Mouse (Mus musculus) CH12F3 (cell line): ENCODE measurements around the gene Mdga1.

Source experiments
- in situ Hi-C: fragments of 300-500 bp; cut with MboI; formaldehyde crosslinking; loops from 2 replicates; pipeline ENCODE4 v1.14.3; 2020; ENCODE audit warnings: low sequenced_read_pairs

Gene Mdga1

DNA sequence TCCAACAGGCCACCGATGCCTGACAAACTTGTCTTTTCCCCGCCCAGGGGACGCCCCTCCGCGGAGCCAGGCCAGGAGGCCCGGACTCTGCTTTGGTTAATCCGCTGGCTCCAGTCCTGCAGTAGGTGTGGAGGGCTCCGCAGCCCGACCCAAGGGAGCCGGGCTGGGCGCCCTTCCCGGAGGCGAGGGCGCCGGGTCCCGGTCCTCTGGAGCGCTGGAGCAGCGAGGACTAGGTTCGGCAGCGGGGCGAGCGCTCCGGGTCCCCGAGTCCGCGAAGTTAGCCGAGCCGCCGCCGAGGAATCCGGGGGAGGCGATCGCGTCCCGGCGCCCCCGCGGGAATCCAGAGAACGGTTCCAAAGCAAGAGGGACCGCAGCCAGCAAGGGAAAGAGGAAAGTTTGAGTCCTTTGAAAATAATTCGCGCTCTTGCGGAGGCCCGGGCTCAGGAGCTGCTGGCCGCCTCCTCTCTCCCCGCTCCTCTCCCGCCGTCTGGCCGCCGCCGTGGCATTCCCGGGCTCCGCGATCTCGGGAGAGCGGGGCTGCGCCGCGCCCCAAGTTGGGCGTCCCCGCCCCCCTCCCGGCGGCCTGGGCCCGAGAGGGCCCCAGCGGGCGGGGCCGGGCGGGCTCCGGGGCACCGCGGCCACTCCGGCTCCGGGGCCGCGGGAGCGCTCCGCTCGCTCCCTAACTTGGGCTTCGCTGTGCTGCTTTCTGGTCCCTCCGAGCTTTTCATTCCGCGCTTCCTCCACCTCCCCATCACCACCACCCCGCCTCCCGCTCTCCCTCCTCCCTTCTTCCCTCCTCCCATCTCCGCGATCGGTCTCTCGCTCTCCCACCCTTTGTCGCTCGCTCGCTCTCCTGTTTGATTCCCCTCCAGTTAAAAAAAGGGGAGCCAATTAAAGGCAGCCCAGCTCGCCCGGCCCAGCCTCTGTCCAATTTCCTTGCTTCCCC lies 81.7 kb downstream of the Mdga1 start:
- in situ Hi-C loops, result no loop called here

DNA sequence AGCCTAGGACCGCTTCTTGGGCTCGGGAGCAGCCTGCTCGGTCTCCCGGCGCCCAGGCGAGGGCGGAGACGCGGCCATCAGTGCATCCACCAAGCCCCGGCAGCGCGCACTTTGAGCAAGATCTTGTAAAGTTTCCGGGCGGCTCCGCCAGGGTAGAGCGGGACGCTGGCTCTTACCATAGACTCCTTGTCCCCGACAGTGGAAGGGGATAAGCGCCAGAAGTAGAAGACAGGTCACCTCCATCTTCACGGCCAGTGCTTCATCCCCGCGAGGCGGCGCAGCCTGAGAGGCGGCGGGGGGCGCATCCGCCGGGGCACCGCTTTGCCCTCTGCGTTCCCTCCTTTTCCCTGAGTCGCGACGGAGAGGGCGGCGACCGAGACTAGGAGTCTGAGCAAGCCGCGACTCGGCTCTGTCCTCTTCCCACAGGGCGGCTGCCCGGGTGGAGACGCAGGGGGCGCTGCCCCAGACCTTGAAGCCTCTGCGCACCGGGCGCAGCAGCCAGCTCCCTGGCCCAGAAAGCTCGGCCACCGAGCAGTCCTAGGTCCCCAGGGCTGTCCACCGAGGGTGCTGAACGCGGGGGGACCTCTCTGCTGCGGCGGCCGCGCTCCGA lies 82.5 kb downstream of the Mdga1 start:
- in situ Hi-C loops, result no loop called here

DNA sequence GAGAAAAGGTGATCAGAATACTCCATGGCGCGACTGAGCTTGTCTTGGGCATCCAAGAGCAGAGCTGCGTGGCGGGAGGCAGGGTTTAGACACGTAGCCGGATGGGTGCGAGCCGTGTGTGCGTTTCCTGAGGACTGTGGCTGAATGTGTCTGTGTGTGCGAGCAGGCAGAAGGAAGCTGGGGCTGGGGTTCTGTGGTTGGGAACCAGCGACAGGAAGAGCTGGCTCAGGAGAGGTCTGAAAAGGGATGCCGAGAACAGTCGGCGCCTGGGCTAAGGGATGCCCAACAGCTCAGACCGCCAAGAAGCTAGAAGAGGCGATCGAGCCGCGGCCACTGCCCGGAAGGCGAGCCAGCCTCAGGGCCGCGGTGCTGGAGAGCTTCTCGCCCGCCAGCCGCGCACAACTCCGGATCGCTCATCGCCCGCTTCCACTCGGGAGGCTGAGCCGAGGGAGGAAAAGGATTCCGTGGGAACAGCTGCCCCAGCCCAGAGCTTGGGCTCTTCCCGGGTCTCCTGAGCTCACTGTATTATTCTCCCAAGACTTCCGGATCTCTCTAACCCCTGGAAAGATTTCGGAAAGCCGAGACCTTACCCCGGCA lies 83.1 kb downstream of the Mdga1 start:
- in situ Hi-C loops, result no loop called here

DNA sequence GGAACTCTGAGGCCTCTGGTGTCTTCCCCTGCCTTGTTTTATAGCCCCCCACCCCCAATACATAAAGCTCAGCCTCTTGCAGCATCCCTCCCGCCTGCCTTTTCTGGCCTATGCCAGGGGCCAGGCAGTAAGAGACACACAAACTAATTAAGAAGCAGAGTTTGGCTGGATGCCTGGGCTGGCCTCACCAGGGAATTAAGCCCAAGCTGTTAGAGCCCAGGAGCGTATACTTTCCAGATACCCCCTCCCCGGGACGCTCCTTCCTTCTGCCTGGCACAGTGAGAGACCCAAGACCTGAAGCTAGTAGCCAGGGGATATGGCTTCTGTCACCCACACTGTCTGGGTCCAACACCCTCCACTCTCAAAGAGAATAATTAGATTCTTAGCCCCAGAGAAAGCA lies 83.8 kb downstream of the Mdga1 start:
- in situ Hi-C loops, result no loop called here

DNA sequence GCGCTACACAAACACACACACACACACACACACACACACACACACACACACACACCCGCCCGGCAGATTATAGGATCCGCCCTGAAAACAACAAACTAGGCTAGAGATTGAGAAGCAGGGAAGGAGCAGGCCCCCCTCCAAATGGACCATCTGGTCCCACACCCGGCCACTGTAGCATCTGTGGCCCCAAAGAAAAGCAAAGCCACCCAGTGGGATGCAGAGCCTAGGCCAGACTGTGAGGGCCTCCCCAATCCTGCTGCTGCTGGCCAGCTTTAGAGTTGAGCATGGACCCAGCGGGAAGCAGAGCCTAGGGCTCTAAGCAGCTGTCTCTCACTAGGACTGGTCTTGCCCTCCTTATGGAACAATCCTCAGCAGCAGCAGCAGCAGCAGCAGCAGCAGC lies 85.3 kb downstream of the Mdga1 start:
- in situ Hi-C loops, result no loop called here

DNA sequence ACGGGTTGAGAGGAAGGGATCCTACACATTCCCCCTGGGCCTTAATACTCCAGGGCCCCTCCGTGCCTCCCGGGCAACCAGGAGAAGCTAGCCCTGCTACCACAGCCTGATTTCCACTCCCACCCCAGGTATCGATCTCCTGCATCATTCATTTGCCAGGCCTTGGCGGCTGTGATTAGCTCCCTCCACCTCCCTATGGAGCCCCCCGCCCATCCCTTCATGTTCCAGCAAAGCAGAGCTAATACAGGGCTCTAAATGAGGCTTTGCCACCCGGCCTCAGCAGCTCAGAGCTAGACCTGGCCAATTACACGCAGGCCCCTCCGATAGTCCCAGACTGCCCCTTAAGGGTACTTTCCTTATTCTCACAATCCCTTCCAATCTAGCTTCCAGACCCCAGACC lies 86.5 kb downstream of the Mdga1 start:
- in situ Hi-C loops, result no loop called here

DNA sequence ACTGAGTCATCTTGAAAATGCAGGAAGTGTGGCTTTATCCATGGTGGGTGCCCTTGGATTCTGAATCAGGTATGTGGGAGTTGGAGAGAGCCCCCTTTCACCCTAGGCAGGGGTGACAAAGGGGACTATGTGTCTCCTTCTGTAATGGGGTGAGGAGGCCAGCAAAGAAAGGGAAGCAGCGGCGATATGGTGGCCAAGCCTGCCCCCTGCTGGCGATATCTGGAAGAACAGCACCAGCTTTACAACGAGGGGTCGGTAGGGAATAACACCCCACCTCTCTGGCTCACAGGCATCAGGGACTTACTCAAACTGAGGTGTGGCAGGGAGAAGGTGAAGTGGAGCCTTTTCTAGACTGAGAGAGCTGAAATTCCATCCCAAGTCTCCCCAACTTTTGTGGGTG lies 87.0 kb downstream of the Mdga1 start:
- in situ Hi-C loops, result no loop called here

DNA sequence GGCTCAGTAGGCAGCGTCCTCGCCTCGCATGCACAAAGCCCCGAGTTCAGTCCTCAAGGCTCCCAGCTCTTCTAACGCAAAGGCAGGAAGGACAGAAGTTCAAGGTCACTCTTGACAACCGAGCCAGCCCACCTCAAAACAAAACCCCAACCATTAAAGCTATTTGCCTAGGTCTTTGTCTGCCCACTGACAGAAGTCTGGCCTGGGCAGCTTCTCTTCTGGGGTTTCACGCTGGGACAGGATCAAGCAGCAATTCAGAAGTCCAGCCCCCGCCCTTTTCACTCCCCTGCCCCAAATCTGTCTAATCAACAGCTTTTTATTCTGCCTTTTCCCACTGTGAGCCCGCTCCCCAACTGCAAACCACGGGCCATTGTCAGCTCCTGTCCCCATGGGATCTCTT lies 89.6 kb downstream of the Mdga1 start:
- in situ Hi-C loops, result no loop called here

DNA sequence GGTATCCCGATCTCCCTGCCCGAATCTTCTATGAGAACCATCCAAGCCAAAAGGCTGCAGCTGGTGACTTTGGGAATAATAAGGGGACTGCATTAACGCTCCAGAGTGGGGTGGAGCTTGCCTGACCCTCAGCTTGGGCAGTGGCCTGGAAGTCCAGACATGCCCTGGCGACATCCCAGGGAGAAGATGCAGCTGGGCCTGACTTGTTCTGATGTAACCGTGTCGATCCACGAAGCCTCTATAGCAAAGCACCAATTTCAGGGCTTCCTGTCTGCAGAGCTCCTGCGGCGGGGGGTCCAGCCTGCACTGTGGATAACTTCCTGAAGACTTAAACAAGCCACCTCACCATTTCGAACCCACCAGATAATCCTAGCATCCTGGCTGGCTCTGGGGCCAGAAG lies 90.9 kb downstream of the Mdga1 start:
- in situ Hi-C loops, result no loop called here

DNA sequence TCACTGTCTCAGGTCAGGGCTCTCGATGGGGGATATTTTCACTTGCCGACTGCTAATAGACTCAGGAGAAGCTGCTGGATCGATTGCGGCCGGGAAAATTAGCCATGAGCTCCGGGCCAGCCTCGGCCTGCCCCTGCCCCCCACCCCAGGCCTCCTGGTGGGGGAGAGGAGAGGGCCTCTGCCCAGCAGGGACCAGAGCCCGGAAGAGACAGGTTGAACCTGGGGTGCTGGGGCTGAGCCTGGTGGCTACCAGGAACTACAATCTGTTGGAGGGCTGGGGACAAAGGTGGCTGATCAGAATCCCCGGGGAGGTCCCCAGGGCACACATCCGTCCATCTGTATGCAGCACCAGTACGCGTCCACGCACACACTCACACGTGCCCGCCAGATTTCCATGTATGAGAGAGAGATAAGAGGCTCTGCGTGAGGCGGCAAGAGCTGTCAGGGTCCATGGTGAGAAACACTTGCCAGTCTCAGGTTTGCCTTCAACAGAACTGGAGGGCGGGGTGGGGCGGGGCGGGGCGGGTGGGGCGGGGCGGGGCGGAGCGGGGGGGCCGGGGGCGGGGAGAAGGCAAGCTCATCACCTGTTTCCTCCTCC lies 95.7 kb downstream of the Mdga1 start:
- in situ Hi-C loops, result no loop called here

DNA sequence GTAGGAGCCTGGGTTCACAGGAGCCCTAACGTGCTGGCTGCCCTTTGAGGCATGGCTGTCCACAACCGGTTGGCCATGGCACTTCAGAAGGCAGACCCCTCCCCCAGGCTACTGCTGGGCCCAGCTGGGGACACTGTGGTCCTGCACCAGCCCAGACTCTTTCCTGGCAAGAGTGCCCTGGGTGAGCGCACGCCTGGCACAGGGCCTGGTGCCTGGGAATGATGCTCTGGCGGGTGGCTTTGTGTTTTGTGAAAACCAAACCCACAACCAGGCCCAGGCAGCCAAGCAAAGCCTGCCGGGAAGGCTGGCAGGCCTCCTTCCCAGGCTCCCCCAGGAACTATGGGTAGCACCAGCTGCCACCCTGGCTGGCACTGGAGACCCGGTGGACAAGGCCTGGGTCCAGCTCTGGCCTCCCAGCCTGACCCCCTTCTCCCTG lies 96.3 kb downstream of the Mdga1 start:
- in situ Hi-C loops, result no loop called here

DNA sequence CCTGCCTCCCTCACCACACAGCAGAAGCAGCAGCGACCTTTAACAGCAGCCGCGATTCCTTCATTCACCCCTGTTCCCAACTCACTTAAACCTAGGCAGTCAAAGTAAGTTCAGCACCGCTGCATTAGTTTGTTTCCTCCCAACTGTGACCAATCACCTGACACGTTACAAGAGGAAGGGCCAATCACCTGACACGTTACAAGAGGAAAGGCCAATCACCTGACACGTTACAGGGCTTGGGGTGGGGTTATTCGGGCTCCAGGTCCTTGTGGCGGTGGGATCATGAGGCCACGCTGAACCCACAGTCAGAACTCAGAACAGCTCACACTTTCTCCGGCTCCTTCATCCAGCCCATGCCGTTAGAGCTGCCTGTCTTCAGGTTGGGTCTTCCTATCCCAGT lies 99.6 kb downstream of the Mdga1 start:
- in situ Hi-C loops, result no loop called here

DNA sequence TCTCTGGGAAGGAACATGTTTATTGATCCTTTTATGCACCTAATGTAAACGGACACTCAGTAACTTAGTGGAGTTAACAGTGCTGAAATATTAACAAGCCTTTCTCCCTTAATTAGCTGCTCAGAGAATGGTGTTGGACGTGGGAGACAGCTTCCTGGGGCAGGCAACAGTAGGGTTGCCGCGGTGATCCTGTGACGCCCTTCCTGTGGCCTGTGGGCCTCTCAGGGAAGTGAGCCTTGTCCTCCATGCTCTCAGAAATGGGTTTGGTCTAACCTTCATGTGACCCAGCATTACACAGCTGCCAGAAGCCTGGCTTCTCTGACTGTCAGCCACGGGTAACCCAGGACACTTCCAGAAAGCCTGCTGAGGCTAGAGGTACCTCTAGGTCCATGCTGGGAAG lies 104.0 kb downstream of the Mdga1 start:
- in situ Hi-C loops, result no loop called here

DNA sequence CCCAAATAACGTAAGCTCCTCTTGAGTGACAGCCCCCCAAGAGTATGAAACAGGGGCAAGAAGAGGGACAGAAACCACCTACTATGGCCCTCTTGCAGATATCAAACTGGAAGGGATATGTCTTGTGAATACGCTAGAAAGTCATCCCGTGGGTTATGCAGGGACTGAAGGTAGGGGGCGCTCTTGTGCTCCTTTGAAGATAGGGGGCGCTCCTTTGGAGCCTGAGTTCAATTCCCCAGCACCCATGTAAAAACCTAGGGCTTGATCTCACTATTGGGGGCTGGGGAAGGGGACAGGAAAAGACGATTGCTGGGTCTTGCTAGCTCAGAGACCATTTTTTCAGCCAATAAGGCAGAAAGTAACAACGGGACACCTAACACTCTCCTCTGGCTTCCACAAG lies 105.4 kb downstream of the Mdga1 start:
- in situ Hi-C loops, result no loop called here

DNA sequence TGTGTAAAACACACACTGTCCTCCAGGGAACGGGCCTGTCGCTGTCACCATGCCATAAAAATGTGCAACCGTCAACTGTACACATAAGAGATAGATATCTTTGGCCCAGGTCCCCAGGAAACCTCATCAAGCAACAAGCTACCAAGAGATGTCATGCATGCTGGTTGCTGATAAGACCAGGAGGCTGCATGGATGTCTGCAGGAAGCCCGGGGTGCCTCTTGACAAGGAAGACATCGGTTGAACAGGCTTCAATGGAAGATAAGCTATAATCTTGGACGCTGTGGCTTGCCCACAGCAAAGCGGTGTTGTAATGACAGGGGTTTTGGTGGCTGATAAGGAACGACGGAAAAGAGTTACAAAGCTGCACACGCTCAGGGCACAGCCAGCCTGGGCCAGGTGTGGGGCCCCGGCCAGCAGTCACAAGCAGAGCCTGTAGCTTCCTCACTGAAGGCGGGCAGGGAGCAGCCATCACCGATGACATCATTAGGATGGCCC lies 110.1 kb downstream of the Mdga1 start:
- in situ Hi-C loops, result no loop called here

DNA sequence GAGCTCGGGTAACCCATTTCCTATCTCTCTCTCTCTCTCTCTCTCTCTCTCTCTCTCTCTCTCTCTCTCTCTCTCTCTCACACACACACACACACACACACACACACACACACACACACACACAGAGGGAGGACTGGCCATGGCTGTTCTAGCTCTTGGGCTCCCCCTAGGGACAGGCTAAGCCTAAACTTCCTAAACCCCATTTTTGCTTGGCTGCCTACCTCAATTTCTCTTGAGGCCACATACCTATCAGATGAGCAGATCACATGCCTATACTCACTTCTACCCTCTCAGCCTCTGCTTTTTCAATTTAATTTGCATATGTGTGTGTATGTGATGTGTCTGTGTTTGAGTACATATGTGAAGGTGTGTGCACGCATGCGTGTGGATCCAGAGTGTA lies 111.1 kb downstream of the Mdga1 start:
- in situ Hi-C loops, result no loop called here

DNA sequence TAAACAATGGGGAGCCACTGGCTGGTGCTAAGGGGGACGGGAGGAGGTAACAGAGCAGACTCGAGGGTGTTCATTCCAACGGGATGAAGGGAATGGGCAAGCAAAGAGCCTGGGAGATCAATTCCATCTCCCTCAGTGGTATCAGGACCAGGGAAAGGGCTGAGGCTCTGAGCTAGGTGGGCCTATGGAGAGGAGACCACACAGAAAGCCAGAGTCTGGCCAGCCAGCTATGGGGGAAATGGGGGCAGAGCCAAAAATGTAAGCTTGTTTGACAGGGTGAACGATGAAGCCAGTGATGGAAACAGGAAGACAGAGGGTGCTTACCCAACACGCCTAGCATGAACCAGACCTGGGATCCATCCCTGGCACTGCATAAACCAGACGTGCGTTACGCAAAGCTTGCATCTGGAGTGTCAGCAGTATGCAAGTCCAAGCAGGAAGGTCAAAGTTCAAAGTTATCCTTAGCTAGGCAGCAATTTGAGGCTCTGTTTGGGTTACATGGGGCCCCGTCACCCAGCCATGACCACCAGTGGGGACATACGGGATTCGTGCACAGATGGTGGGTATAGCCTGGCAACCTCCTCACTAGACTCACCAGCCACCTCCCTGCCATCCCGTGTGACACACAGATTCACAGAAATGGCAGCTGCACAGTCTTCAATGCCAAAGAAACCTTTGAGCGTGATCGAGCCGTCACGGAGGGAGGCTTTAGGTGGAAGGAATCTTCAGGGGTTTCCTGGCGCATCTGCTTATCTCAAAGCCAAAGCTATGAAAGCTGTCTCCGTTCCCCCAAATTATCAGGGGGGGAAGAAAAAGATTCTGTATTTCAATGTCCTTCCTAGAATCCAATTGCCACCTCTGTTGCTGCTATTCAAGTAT lies 113.9 kb downstream of the Mdga1 start:
- in situ Hi-C loops, result no loop called here

DNA sequence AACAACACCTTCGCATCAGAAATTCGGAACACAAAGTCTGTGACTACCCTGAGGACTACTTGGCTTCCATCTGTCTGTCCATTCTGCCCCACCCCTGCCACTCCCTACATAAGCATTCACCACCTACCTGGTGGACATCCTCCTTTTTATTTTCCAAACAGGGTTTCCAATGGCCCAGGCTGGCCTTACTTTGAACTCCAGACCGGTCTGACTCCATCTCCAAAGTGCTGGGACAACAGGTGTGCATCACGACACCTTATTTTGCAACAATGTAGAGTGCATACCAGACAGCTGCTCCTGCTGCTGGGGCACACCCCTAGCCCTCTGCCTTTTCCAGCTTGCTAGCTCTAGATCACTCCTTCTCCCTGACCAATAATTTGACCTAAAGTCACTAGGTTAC lies 115.1 kb downstream of the Mdga1 start:
- in situ Hi-C loops, result no loop called here

DNA sequence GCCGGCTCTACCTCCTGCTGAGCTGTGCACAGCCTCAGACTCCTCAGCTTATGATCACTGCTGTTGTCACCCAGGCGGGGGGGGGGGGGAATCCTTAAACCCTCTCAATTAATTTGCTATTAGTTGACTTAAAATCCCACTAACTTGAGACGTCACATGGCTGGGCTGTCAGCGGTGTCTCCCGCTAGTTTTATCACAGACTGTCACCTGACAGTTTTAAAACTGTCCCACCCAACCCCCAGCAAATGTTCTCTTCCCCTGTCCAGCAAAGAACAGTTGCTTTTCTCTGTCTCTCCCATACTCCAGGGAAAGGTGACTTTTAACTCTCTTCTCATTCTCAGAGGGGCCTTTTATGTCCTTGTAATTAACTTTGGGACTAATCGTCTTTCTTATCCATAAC lies 115.5 kb downstream of the Mdga1 start:
- in situ Hi-C loops, result no loop called here

DNA sequence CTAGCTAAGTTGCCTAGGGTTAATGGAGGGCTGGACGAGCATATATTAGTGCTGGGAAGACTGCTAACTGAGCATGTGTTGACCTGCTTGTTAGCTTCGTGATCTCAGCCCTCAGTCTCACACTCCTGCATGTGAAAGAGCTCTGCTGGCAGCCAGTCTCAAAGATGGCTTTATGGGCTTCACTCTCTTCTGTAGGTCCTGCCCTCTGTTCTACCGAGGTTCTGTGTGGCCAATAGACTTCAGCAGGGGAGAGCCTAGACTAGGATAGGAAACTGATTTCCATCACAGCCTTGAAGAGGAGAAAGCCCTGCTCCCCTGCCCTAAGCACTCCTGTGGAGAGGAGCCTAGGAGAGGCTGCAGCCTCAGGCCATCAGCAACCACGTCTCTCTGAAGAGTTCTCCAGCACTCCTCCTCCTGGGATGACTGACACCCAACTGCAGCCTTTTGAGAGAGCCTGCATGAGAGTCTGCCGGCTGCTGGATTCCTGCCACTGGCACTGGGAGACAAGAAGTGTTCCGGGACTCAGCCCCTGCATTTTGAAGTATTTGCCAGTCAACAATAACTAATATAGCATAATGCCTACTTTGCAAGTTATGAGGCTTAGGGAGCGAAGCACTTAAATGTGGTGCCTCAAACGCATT lies 116.9 kb downstream of the Mdga1 start:
- in situ Hi-C loops, result no loop called here
